Mouse (Mus musculus): ENCODE measurements around the gene Dolpp1.

- no peak for TF ChIP-seq MAX (IDR thresholded peaks at IDR 0.05)
- no peak for TF ChIP-seq CEBPB (IDR thresholded peaks at IDR 0.05; ENCODE audit: low read depth)
- no peak for TF ChIP-seq CTCF (IDR thresholded peaks at IDR 0.05; ENCODE audit: control insufficient read depth, insufficient read depth, insufficient read length)
- TF ChIP-seq USF1 (IDR thresholded peaks at IDR 0.05; ENCODE audit: low read depth): no peak
- TF ChIP-seq FOSL1 (IDR thresholded peaks at IDR 0.05; ENCODE audit: insufficient read depth, low read length, poor library complexity, severe bottlenecking): no peak
- no peak for TF ChIP-seq MYOG (IDR thresholded peaks at IDR 0.05; ENCODE audit: control insufficient read depth, extremely low read depth, insufficient read length)
- TF ChIP-seq MYOD1 (IDR thresholded peaks at IDR 0.05; ENCODE audit: control insufficient read depth, insufficient read length, low read depth): no peak
Measured at GRCm38 (mm10) chr2:30407221-30407620, 15.2 kb downstream of the Dolpp1 start.

Data from C2C12 (cell line).